Mouse (Mus musculus): Measurements from ENCODE around the gene Slc9a9.

The Slc9a9 gene

GRCm38 (mm10) chr9:95075856-95076255 is 406.1 kb downstream of the Slc9a9 start:
- DNase-seq (ENCODE audit: low read depth, low spot score) = no peak

- DNase-seq (ENCODE audit: low read depth, low spot score) = no peak
Observed at GRCm38 (mm10) chr9:95077938-95078337, 408.2 kb downstream of the Slc9a9 start.

GRCm38 (mm10) chr9:95078626-95079025 is 408.9 kb downstream of the Slc9a9 start:
- DNase-seq (ENCODE audit: low read depth, low spot score) = no peak

GRCm38 (mm10) chr9:95079951-95080350 is 410.2 kb downstream of the Slc9a9 start:
- no peak for DNase-seq (ENCODE audit: low read depth, low spot score)

- DNase-seq (ENCODE audit: low read depth, low spot score) = no peak
Observed at GRCm38 (mm10) chr9:95086109-95086821, 416.6 kb downstream of the Slc9a9 start.

GRCm38 (mm10) chr9:95088221-95088620 is 418.5 kb downstream of the Slc9a9 start:
- DNase-seq (ENCODE audit: low read depth, low spot score) = no peak

- no peak for DNase-seq (ENCODE audit: low read depth, low spot score)
Observed at GRCm38 (mm10) chr9:95089050-95089449, 419.3 kb downstream of the Slc9a9 start.

DNA sequence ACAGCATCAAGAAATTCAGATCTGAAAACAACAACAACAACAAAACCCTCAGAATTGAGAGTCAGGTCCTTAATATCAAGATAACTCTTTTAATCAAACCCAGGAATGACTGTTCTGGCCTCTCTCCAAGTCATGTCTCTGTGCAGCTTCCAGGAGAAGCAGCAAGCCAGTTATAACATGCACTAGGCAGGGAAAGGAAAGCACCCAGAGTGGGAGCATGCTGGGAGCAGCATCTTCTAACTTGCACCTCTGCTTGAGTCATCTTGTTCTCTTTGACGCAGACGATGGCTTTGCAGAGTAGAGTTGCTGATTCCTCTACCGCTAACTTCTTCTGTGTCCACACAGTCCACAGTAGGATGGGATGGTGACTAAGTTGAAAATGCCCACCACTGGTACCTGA is 426.8 kb downstream of the Slc9a9 start:
- no peak for DNase-seq (ENCODE audit: low read depth, low spot score)

DNA sequence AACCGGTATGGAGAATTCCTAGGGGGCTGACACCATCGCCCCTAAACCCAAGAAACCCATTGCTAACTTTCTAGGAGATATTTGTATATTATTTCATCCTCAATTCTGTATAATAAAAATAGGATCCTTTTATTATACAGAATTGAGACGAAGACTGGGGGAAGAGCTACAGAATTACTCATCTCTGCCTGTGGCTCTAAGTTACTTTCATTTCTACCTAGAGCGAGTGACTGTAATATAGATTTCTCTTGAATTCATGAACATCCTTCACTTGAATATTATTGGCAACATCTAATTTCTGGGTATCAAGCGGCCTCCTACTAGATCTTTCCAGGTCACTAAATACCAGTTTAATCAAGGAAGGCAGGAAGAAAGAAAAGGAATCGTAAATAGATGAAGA is 436.1 kb downstream of the Slc9a9 start:
- DNase-seq (ENCODE audit: low read depth, low spot score) = no peak

DNA sequence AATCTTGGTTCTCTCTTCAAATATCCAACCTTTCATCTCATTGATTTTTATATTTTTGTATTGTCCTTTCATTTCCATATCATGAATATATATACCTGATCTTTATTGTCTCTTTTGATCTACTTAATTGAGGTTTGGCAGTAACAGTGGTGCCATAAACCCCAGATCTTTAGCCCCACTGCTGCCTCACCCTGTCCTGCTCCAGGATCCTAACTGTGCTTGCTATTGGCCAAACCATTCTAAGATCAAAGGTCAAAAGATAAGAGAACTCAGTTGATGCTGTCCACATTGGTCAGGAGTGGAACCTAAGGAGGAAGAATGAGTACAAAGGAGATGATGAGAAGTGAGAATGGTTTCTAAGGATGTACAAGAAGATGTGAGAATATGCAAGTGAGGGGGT is 440.1 kb downstream of the Slc9a9 start:
- no peak for DNase-seq (ENCODE audit: low read depth, low spot score)

DNA sequence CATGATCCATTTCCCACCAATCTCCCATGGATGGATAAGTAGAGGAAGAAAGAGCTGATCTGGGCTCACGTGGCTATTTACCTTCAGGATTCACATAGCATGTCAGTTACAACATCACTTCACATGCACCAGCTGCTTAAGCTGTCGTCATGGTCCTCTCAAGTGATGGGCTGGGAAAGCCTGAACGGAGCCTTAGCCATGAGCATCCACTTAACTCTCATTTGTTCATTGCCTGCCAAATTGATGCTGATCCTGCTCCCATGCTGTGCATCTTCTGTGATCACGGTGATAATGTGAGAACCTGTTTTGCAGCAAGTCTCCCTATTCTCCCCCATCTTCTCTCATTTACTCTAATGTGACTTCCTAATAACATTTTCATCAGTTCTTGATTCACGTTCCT is 441.1 kb downstream of the Slc9a9 start:
- DNase-seq (ENCODE audit: low read depth, low spot score) = no peak

- DNase-seq (ENCODE audit: low read depth, low spot score) = no peak
Observed at GRCm38 (mm10) chr9:95111732-95112131, 442.0 kb downstream of the Slc9a9 start.

DNA sequence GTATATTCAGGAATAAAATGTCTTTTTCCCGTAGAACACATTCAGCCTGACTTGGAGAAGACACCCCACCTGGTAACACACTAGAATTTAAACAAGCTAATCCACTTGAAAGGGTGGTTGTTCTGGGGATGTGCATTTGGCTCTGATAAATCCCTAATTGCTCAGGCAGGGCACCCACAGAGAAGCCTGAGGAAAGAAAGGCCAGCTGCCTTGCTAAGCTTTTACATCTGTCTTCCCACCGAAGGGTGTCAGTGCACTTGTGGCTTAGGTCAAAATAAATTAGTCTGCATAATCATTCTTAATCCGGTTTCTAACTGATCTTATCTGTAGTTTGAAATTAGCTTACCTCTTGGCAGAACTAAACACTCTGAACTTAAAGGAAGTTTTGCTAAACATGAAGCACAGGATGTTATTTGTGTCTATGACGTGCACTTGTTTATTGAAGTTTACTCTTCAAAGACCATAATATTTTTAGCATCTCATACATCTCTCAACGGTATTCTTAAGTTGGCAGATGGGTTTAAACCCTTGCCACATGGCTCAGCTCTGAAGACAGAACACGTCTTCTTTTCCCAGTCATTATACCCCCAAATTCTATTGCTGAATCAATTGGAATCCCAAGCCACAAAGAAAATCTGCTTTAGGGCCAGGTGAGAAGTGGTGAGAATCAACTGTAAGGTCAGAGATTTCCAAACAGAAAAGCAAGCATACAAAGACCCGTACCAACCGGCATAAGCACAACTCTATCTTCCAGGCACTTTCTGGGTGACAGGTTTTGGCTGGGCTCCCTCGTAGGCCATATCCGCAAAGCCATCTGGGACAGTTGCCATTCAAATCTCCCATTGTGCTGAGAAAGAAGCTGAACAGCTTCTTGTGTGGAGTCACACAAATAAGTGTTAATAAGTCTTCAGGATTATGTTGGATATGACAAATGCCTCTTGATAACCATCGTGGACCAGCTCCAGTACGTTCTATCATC is 443.7 kb downstream of the Slc9a9 start:
- DNase-seq (ENCODE audit: low read depth, low spot score) = no peak

- no peak for DNase-seq (ENCODE audit: low read depth, low spot score)
Observed at GRCm38 (mm10) chr9:95120062-95120461, 450.4 kb downstream of the Slc9a9 start.

GRCm38 (mm10) chr9:95121151-95121835 is 451.6 kb downstream of the Slc9a9 start:
- no peak for DNase-seq (ENCODE audit: low read depth, low spot score)

DNA sequence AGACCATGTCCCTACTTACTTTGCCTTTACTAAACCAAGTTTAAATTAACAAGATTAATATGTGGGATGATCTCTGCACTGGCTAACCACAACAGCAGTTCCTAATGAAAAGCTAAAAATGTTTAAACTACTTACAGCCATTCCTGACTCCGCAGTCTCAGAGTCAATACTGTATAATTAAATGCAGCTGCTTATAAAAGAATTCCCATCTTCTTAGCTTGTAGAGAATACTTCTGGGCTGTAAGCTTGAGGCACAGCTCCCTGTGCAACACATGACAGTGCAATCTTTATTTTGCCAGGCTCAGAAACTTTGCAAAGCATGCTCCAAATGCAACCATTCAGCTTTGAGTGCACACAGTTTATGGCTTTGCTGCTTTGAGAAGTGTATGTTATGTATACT is 456.0 kb downstream of the Slc9a9 start:
- DNase-seq (ENCODE audit: low read depth, low spot score) = no peak

GRCm38 (mm10) chr9:95127774-95128173 is 458.1 kb downstream of the Slc9a9 start:
- no peak for DNase-seq (ENCODE audit: low read depth, low spot score)

DNA sequence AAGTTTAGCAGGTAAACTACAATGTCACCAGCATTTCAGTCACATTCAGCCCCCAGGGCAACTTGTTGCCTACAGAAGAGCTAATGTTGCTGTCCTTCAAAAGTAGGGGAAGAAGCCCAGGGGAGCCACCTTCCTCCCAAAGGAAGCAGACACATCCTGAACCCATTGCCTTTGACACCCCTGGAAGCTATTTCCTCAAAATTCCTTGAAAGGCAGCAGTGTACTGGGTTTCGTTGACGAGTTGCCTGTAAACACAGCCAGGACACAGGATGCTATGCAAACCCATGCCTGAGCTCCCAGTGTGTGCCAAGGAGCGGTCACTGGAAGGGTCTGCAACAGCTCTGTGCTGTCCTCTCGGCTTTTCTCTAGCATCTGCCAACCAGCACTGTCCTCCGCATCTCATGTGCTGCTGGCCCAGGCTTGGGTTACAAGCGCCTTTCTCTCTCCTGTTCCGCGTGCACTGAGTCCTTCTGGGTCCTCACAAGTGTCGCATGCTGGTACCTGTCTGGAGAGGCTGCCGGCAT is 479.6 kb downstream of the Slc9a9 start:
- no peak for DNase-seq (ENCODE audit: low read depth, low spot score)

- DNase-seq (ENCODE audit: low read depth, low spot score) = no peak
Observed at GRCm38 (mm10) chr9:95150096-95150495, 480.4 kb downstream of the Slc9a9 start.

GRCm38 (mm10) chr9:95150597-95150996 is 480.9 kb downstream of the Slc9a9 start:
- no peak for DNase-seq (ENCODE audit: low read depth, low spot score)

DNA sequence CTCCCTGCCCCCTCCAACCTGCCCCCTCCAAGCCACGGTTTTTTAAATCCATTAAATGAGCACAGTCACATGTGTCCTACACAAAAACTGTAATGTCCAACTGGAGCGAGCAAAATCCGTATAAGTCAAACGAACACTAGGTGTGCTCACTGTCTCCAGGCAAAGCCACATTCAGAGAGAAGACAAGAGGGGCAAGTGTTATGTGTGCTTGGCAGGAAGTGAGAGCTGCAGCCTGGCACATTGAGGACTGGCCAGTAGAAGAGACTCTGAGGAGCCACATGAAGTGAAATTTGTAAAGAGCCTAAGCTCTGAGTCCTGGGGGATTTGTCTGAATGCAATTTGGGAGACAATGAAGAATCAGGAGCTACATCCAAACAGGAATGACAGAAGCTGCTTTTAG is 481.3 kb downstream of the Slc9a9 start:
- DNase-seq (ENCODE audit: low read depth, low spot score) = no peak

GRCm38 (mm10) chr9:95151746-95152145 is 482.0 kb downstream of the Slc9a9 start:
- DNase-seq (ENCODE audit: low read depth, low spot score) = no peak

Data from skeletal muscle tissue, adult 2 months (tissue).